Mouse (Mus musculus) lung, postnatal 0 days (tissue): ENCODE measurements at regions not wholly inside any gene's neighbourhood (a gene's known extent, or its start where the extent isn't known, plus 50 kb on each side); places are given as distances from the start of the nearest gene placed in this dataset.

Source experiments
- ATAC-seq: fragments of 200-750 bp; cut with Nextera tagmentation; 2 replicates; pipeline ENCODE4 v1.8.0; 2017; ENCODE audit warnings: moderate library complexity
- DNase-seq: peaks from one replicate; pipeline ENCODE4 v3.0.0-alpha.2; 2016; ENCODE audit warnings: low spot score
- H3K27ac ChIP-seq: fragments of 300-500 bp; sonication (generic); 2 replicates; pipeline ENCODE4 v1.5.1; 2014; ENCODE audit warnings: antibody characterized with exemption, mild to moderate bottlenecking, low read length, mixed read lengths
- H3K27me3 ChIP-seq: fragments of 300-500 bp; sonication (generic); replicated peaks from 2 replicates; pipeline ENCODE4 v1.6.1; 2014; ENCODE audit warnings: low read length, mixed read lengths; ENCODE audit not compliant: insufficient read depth
- H3K36me3 ChIP-seq: fragments of 300-500 bp; sonication (generic); 2 replicates; pipeline ENCODE4 v1.6.1; 2014; ENCODE audit warnings: low read length, mixed read lengths; ENCODE audit not compliant: insufficient read depth
- H3K4me1 ChIP-seq: fragments of 300-500 bp; sonication (generic); 2 replicates; pipeline ENCODE4 v1.6.1; 2014; ENCODE audit warnings: antibody characterized with exemption, low read depth, low read length, mixed read lengths; ENCODE audit not compliant: insufficient read depth
- H3K4me2 ChIP-seq: fragments of 300-500 bp; sonication (generic); replicated peaks from 2 replicates; pipeline ENCODE4 v1.6.1; 2014; ENCODE audit warnings: low read depth, mild to moderate bottlenecking, low read length, moderate library complexity, mixed read lengths
- H3K4me3 ChIP-seq: fragments of 300-500 bp; sonication (generic); 2 replicates; pipeline ENCODE4 v1.5.1; 2014; ENCODE audit warnings: low read depth, low read length
- H3K9ac ChIP-seq: fragments of 300-500 bp; sonication (generic); replicated peaks from 2 replicates; pipeline ENCODE4 v1.6.1; 2014; ENCODE audit warnings: low read depth, mild to moderate bottlenecking
- H3K9me3 ChIP-seq: fragments of 300-500 bp; sonication (generic); 2 replicates; pipeline ENCODE4 v1.6.1; 2016; ENCODE audit warnings: low read length, mixed read lengths
- CTCF ChIP-seq: IDR thresholded peaks from 2 replicates; pipeline ENCODE4 v1.5.1; 2016; ENCODE audit warnings: antibody characterized with exemption, mild to moderate bottlenecking
- EP300 ChIP-seq: IDR thresholded peaks from 2 replicates; pipeline ENCODE4 v1.6.1; 2016; ENCODE audit warnings: antibody characterized with exemption, mild to moderate bottlenecking, control low read depth
- WGBS: fragments of 180-500 bp; shearing (Covaris S2); extraction: QIAGEN DNeasy Blood & Tissue Kit; methylation state at CpG from one replicate; pipeline ENCODE4 v1.1.7; 2014; 5-methylcytosine and 5-hydroxymethylcytosine counted together

GRCm38 (mm10) chr7:96078511-96078910 lies 92.5 kb upstream of the Tenm4 start:
- no peak overlapping the region for H3K4me2 ChIP-seq
- 74% methylated on average over 1 of the region's 1 CpGs for WGBS
- H3K9ac ChIP-seq: no peak overlapping the region
- no peak overlapping the region for H3K4me3 ChIP-seq
- 0 out of 2 replicates have a peak, but pooled peaks cover 3% of the 10 kb centered on the region for H3K4me1 ChIP-seq
- no peaks in the 10 kb centered on the region for H3K9me3 ChIP-seq
- ATAC-seq: no peak
- no peaks in the 10 kb centered on the region for H3K27me3 ChIP-seq
- H3K27ac ChIP-seq: no peak overlapping the region
- DNase-seq: no peak
- no peaks in the 10 kb centered on the region for H3K36me3 ChIP-seq
- TF ChIP-seq EP300 (no peak), CTCF (no peak)

- no peak overlapping the region for H3K4me2 ChIP-seq
- no peak overlapping the region for H3K9ac ChIP-seq
- 0 out of 2 replicates have a peak, but pooled peaks cover 3% of the 10 kb centered on the region for H3K4me1 ChIP-seq
- WGBS: 16% methylated on average over 4 of the region's 4 CpGs
- H3K36me3 ChIP-seq: no peaks in the 10 kb centered on the region
- H3K27me3 ChIP-seq: no peaks in the 10 kb centered on the region
- no peak overlapping the region for H3K4me3 ChIP-seq
- DNase-seq (peak; percentile 52), ATAC-seq (peak; percentile 79)
- TF ChIP-seq EP300: no peak
- no peak for TF ChIP-seq CTCF
- H3K27ac ChIP-seq: no peak overlapping the region
- no peaks in the 10 kb centered on the region for H3K9me3 ChIP-seq
These were observed 89.4 kb upstream of the Tenm4 start for GRCm38 (mm10) chr7:96081676-96082075.

- DNase-seq (no peak), ATAC-seq (no peak)
- TF ChIP-seq CTCF (no peak), EP300 (no peak)
These were observed 75.9 kb upstream of the Tenm4 start for GRCm38 (mm10) chr7:96095185-96095584.

GRCm38 (mm10) chr7:96095752-96096151 lies 75.3 kb upstream of the Tenm4 start:
- ATAC-seq (no peak), DNase-seq (no peak)
- no peak overlapping the region for H3K4me3 ChIP-seq
- H3K4me2 ChIP-seq: no peak overlapping the region
- 76% methylated on average over 3 of the region's 3 CpGs for WGBS
- TF ChIP-seq EP300 (no peak), CTCF (no peak)
- H3K4me1 ChIP-seq: no peaks in the 10 kb centered on the region
- H3K27me3 ChIP-seq: no peaks in the 10 kb centered on the region
- H3K9ac ChIP-seq: no peak overlapping the region
- no peaks in the 10 kb centered on the region for H3K9me3 ChIP-seq
- no peaks in the 10 kb centered on the region for H3K36me3 ChIP-seq
- H3K27ac ChIP-seq: no peak overlapping the region

More at GRCm38 (mm10) chr7:96095185-96095584, 75.9 kb upstream of the Tenm4 start:
- Histone ChIP-seq H3K9ac (no peak overlapping the region), H3K4me3 (no peak overlapping the region), H3K27ac (no peak overlapping the region), H3K27me3 (no peaks in the 10 kb centered on the region), H3K4me1 (no peaks in the 10 kb centered on the region), H3K4me2 (no peak overlapping the region), H3K36me3 (no peaks in the 10 kb centered on the region), H3K9me3 (no peaks in the 10 kb centered on the region)
- 78% methylated on average over 4 of the region's 4 CpGs for WGBS

GRCm38 (mm10) chr7:96098686-96099376 lies 72.2 kb upstream of the Tenm4 start:
- H3K27ac ChIP-seq: no peak overlapping the region
- no peak overlapping the region for H3K4me3 ChIP-seq
- DNase-seq (peak; percentile 9), ATAC-seq (peak; percentile 59)
- no peak overlapping the region for H3K9ac ChIP-seq
- WGBS: 50% methylated on average over 5 of the region's 5 CpGs
- TF ChIP-seq EP300: no peak
- no peak for TF ChIP-seq CTCF
- no peaks in the 10 kb centered on the region for H3K36me3 ChIP-seq
- no peaks in the 10 kb centered on the region for H3K27me3 ChIP-seq
- H3K4me1 ChIP-seq: no peaks in the 10 kb centered on the region
- H3K9me3 ChIP-seq: no peaks in the 10 kb centered on the region
- no peak overlapping the region for H3K4me2 ChIP-seq

GRCm38 (mm10) chr7:96102727-96103126 lies 68.3 kb upstream of the Tenm4 start:
- DNase-seq (no peak), ATAC-seq (no peak)
- Histone ChIP-seq H3K4me2 (no peak overlapping the region), H3K36me3 (no peaks in the 10 kb centered on the region), H3K27ac (no peak overlapping the region), H3K4me1 (no peaks in the 10 kb centered on the region), H3K9me3 (no peaks in the 10 kb centered on the region), H3K9ac (no peak overlapping the region), H3K27me3 (no peaks in the 10 kb centered on the region), H3K4me3 (no peak overlapping the region)
- WGBS: 33% methylated on average over 6 of the region's 6 CpGs
- TF ChIP-seq CTCF: no peak
- TF ChIP-seq EP300: no peak
